Mouse (Mus musculus): ENCODE data around the gene Rspo1.

- TF ChIP-seq CTCF (IDR thresholded peaks at IDR 0.05; ENCODE audit: control insufficient read depth, insufficient read depth, low read length) (no peak), POLR2A (IDR thresholded peaks at IDR 0.05; ENCODE audit: borderline replicate concordance, control insufficient read depth, low read depth, low read length) (no peak)
Measured at GRCm38 (mm10) chr4:124972316-124972715, 13.9 kb upstream of the Rspo1 start.
